Mouse (Mus musculus): ENCODE results near the gene H2-Ab1. TPM values are rescaled to one million over a fixed set of nuclear protein-coding genes. Genes with fewer than 3 reads are reported as not detected.

Gene H2-Ab1
- polyA plus RNA-seq, 1 experiment from 2014 or later = 1.7 TPM

GRCm38 (mm10) chr17:34285848-34286247 is 28.4 kb downstream of the H2-Ab1 start:
- no peaks in the 10 kb centered on the region; the same call in 1 of the 2 replicates for H3K27me3 ChIP-seq (replicated peaks; ENCODE audit: control insufficient read depth, insufficient read depth, low read length)
- no peaks in the 10 kb centered on the region for H3K9me3 ChIP-seq (ENCODE audit: control insufficient read depth, low read length)
- H3K27ac ChIP-seq (ENCODE audit: low read depth, low read length) = no peak overlapping the region
- no peak overlapping the region for H3K4me2 ChIP-seq (ENCODE audit: low read length)
- H3K4me3 ChIP-seq (ENCODE audit: low read length) = no peak overlapping the region
- no peaks in the 10 kb centered on the region for H3K36me3 ChIP-seq (ENCODE audit: control insufficient read depth, insufficient read depth, low read length)
- no peak for ATAC-seq
- no peak overlapping the region for H3K9ac ChIP-seq (ENCODE audit: low read depth, low read length)
- no peaks in the 10 kb centered on the region for H3K4me1 ChIP-seq (ENCODE audit: control insufficient read depth, insufficient read depth, low read depth, low read length)
- WGBS = 45% methylated on average over 4 of the region's 4 CpGs

- Histone ChIP-seq H3K9ac (ENCODE audit: low read depth, low read length) (no peak overlapping the region), H3K36me3 (ENCODE audit: control insufficient read depth, insufficient read depth, low read length) (no peaks in the 10 kb centered on the region), H3K9me3 (ENCODE audit: control insufficient read depth, low read length) (no peaks in the 10 kb centered on the region), H3K27ac (ENCODE audit: low read depth, low read length) (no peak overlapping the region), H3K27me3 (replicated peaks; ENCODE audit: control insufficient read depth, insufficient read depth, low read length) (no peaks in the 10 kb centered on the region), H3K4me3 (ENCODE audit: low read length) (no peak overlapping the region), H3K4me2 (ENCODE audit: low read length) (no peak overlapping the region), H3K4me1 (ENCODE audit: control insufficient read depth, insufficient read depth, low read depth, low read length) (no peaks in the 10 kb centered on the region)
- ATAC-seq = no peak
- 83% methylated on average over 5 of the region's 5 CpGs for WGBS
These were observed 29.0 kb downstream of the H2-Ab1 start for GRCm38 (mm10) chr17:34286501-34286900.

GRCm38 (mm10) chr17:34286999-34287398 is 29.5 kb downstream of the H2-Ab1 start:
- no peak overlapping the region for H3K27ac ChIP-seq (ENCODE audit: low read depth, low read length)
- H3K36me3 ChIP-seq (ENCODE audit: control insufficient read depth, insufficient read depth, low read length) = no peaks in the 10 kb centered on the region
- no peak overlapping the region for H3K4me2 ChIP-seq (ENCODE audit: low read length)
- no peak overlapping the region for H3K9ac ChIP-seq (ENCODE audit: low read depth, low read length)
- no peak overlapping the region for H3K4me3 ChIP-seq (ENCODE audit: low read length)
- H3K9me3 ChIP-seq (ENCODE audit: control insufficient read depth, low read length) = no peaks in the 10 kb centered on the region
- no peaks in the 10 kb centered on the region for H3K27me3 ChIP-seq (replicated peaks; ENCODE audit: control insufficient read depth, insufficient read depth, low read length)
- no peaks in the 10 kb centered on the region for H3K4me1 ChIP-seq (ENCODE audit: control insufficient read depth, insufficient read depth, low read depth, low read length)
- 72% methylated on average over 6 of the region's 6 CpGs for WGBS
- no peak for ATAC-seq

GRCm38 (mm10) chr17:34287648-34288047 is 30.2 kb downstream of the H2-Ab1 start, which contains the start of gene H2-Aa:
Gene H2-Aa (minus strand): TSS chr17:34287823.
- Histone ChIP-seq H3K4me3 (ENCODE audit: low read length) (no peak within 1 kb of the TSS), H3K4me2 (ENCODE audit: low read length) (no peak within 1 kb of the TSS), H3K9me3 (ENCODE audit: control insufficient read depth, low read length) (no peaks in the 10 kb centered on the region), H3K4me1 (ENCODE audit: control insufficient read depth, insufficient read depth, low read depth, low read length) (no peaks in the 10 kb centered on the region), H3K27me3 (replicated peaks; ENCODE audit: control insufficient read depth, insufficient read depth, low read length) (no peaks in the 10 kb centered on the region), H3K9ac (ENCODE audit: low read depth, low read length) (no peak within 1 kb of the TSS), H3K36me3 (ENCODE audit: control insufficient read depth, insufficient read depth, low read length) (no peaks in the 10 kb centered on the region), H3K27ac (ENCODE audit: low read depth, low read length) (no peak within 1 kb of the TSS)
- WGBS = 15% methylated on average over 8 of the region's 8 CpGs
- ATAC-seq = no peak

GRCm38 (mm10) chr17:34288131-34288530 is 30.6 kb downstream of the H2-Ab1 start:
- H3K27me3 ChIP-seq (replicated peaks; ENCODE audit: control insufficient read depth, insufficient read depth, low read length) = no peaks in the 10 kb centered on the region
- no peak overlapping the region for H3K4me2 ChIP-seq (ENCODE audit: low read length)
- no peaks in the 10 kb centered on the region for H3K9me3 ChIP-seq (ENCODE audit: control insufficient read depth, low read length)
- WGBS = 75% methylated on average over 3 of the region's 3 CpGs
- no peak overlapping the region for H3K4me3 ChIP-seq (ENCODE audit: low read length)
- no peaks in the 10 kb centered on the region for H3K36me3 ChIP-seq (ENCODE audit: control insufficient read depth, insufficient read depth, low read length)
- no peak overlapping the region for H3K27ac ChIP-seq (ENCODE audit: low read depth, low read length)
- H3K9ac ChIP-seq (ENCODE audit: low read depth, low read length) = no peak overlapping the region
- no peaks in the 10 kb centered on the region for H3K4me1 ChIP-seq (ENCODE audit: control insufficient read depth, insufficient read depth, low read depth, low read length)
- no peak for ATAC-seq

GRCm38 (mm10) chr17:34291609-34292008 is 34.1 kb downstream of the H2-Ab1 start:
- peak; percentile 92 for ATAC-seq
- Histone ChIP-seq H3K4me2 (ENCODE audit: low read length) (0 out of 2 replicates have a peak overlapping the region, but pooled peaks have one; percentile 2), H3K4me3 (ENCODE audit: low read length) (no peak overlapping the region), H3K9me3 (ENCODE audit: control insufficient read depth, low read length) (no peaks in the 10 kb centered on the region), H3K36me3 (ENCODE audit: control insufficient read depth, insufficient read depth, low read length) (no peaks in the 10 kb centered on the region), H3K27me3 (replicated peaks; ENCODE audit: control insufficient read depth, insufficient read depth, low read length) (no peaks in the 10 kb centered on the region), H3K27ac (ENCODE audit: low read depth, low read length) (no peak overlapping the region), H3K4me1 (ENCODE audit: control insufficient read depth, insufficient read depth, low read depth, low read length) (no peaks in the 10 kb centered on the region), H3K9ac (ENCODE audit: low read depth, low read length) (no peak overlapping the region)
- WGBS = 16% methylated on average over 8 of the region's 8 CpGs

GRCm38 (mm10) chr17:34292570-34292969 is 35.1 kb downstream of the H2-Ab1 start:
- ATAC-seq = no peak
- WGBS = 91% methylated on average over 4 of the region's 4 CpGs
- H3K9ac ChIP-seq (ENCODE audit: low read depth, low read length) = no peak overlapping the region

GRCm38 (mm10) chr17:34293533-34293932 is 36.0 kb downstream of the H2-Ab1 start:
- H3K36me3 ChIP-seq (ENCODE audit: control insufficient read depth, insufficient read depth, low read length) = no peaks in the 10 kb centered on the region
- no peak overlapping the region for H3K4me2 ChIP-seq (ENCODE audit: low read length)
- ATAC-seq = no peak
- H3K9me3 ChIP-seq (ENCODE audit: control insufficient read depth, low read length) = no peaks in the 10 kb centered on the region
- H3K9ac ChIP-seq (ENCODE audit: low read depth, low read length) = no peak overlapping the region
- 75% methylated on average over 2 of the region's 2 CpGs for WGBS
- H3K27me3 ChIP-seq (replicated peaks; ENCODE audit: control insufficient read depth, insufficient read depth, low read length) = no peaks in the 10 kb centered on the region
- no peak overlapping the region for H3K27ac ChIP-seq (ENCODE audit: low read depth, low read length)
- no peaks in the 10 kb centered on the region for H3K4me1 ChIP-seq (ENCODE audit: control insufficient read depth, insufficient read depth, low read depth, low read length)
- no peak overlapping the region for H3K4me3 ChIP-seq (ENCODE audit: low read length)

More at GRCm38 (mm10) chr17:34292570-34292969, 35.1 kb downstream of the H2-Ab1 start:
- no peak overlapping the region for H3K27ac ChIP-seq (ENCODE audit: low read depth, low read length)
- no peaks in the 10 kb centered on the region for H3K36me3 ChIP-seq (ENCODE audit: control insufficient read depth, insufficient read depth, low read length)
- no peaks in the 10 kb centered on the region for H3K27me3 ChIP-seq (replicated peaks; ENCODE audit: control insufficient read depth, insufficient read depth, low read length)
- H3K9me3 ChIP-seq (ENCODE audit: control insufficient read depth, low read length) = no peaks in the 10 kb centered on the region
- no peak overlapping the region for H3K4me2 ChIP-seq (ENCODE audit: low read length)
- no peaks in the 10 kb centered on the region for H3K4me1 ChIP-seq (ENCODE audit: control insufficient read depth, insufficient read depth, low read depth, low read length)
- no peak overlapping the region for H3K4me3 ChIP-seq (ENCODE audit: low read length)

GRCm38 (mm10) chr17:34294249-34294648 is 36.8 kb downstream of the H2-Ab1 start:
- Histone ChIP-seq H3K9ac (ENCODE audit: low read depth, low read length) (no peak overlapping the region), H3K36me3 (ENCODE audit: control insufficient read depth, insufficient read depth, low read length) (no peaks in the 10 kb centered on the region), H3K4me1 (ENCODE audit: control insufficient read depth, insufficient read depth, low read depth, low read length) (no peaks in the 10 kb centered on the region), H3K27me3 (replicated peaks; ENCODE audit: control insufficient read depth, insufficient read depth, low read length) (no peaks in the 10 kb centered on the region), H3K9me3 (ENCODE audit: control insufficient read depth, low read length) (no peaks in the 10 kb centered on the region), H3K27ac (ENCODE audit: low read depth, low read length) (no peak overlapping the region), H3K4me3 (ENCODE audit: low read length) (no peak overlapping the region), H3K4me2 (ENCODE audit: low read length) (no peak overlapping the region)
- no peak for ATAC-seq
- 71% methylated on average over 4 of the region's 4 CpGs for WGBS

- no peak overlapping the region for H3K9ac ChIP-seq (ENCODE audit: low read depth, low read length)
- no peak overlapping the region for H3K27ac ChIP-seq (ENCODE audit: low read depth, low read length)
- no peaks in the 10 kb centered on the region for H3K4me1 ChIP-seq (ENCODE audit: control insufficient read depth, insufficient read depth, low read depth, low read length)
- no peak overlapping the region for H3K4me2 ChIP-seq (ENCODE audit: low read length)
- no peak for ATAC-seq
- no peaks in the 10 kb centered on the region for H3K27me3 ChIP-seq (replicated peaks; ENCODE audit: control insufficient read depth, insufficient read depth, low read length)
- no peak overlapping the region for H3K4me3 ChIP-seq (ENCODE audit: low read length)
- H3K36me3 ChIP-seq (ENCODE audit: control insufficient read depth, insufficient read depth, low read length) = no peaks in the 10 kb centered on the region
- no peaks in the 10 kb centered on the region for H3K9me3 ChIP-seq (ENCODE audit: control insufficient read depth, low read length)
These were observed 37.8 kb downstream of the H2-Ab1 start for GRCm38 (mm10) chr17:34295307-34295706.

Data from hindbrain, embryonic 16.5 days (tissue).